Mouse (Mus musculus): ENCODE results near the gene Ascl4.

Ascl4 gene

GRCm38 (mm10) chr10:85969894-85970620 is 42.6 kb downstream of the Ascl4 start:
- no peak for DNase-seq (ENCODE audit: low read depth)

GRCm38 (mm10) chr10:85971826-85972225 is 44.3 kb downstream of the Ascl4 start:
- DNase-seq (ENCODE audit: low read depth): no peak

DNA sequence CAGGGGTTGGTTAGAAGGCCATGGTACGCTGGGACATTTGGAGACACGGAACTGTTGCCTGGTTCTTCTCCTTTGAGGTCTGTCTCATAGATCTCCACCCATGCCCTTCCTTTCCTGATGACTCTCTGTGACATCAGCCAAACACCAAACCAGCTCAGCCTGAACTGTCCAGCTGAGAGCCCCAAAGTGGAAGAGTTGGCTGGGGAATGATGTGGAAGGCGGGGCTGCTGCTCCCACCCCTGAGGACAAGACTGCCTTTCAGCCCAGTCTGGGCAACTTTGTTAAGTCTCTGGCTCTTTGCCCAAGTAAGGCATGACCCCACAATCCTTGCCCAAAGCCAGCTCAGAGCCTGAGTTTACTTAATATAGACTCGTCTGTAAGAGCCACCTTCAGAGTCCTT is 45.4 kb downstream of the Ascl4 start:
- no peak for DNase-seq (ENCODE audit: low read depth)

GRCm38 (mm10) chr10:85989412-85990115 is 62.1 kb downstream of the Ascl4 start:
- no peak for DNase-seq (ENCODE audit: low read depth)

DNA sequence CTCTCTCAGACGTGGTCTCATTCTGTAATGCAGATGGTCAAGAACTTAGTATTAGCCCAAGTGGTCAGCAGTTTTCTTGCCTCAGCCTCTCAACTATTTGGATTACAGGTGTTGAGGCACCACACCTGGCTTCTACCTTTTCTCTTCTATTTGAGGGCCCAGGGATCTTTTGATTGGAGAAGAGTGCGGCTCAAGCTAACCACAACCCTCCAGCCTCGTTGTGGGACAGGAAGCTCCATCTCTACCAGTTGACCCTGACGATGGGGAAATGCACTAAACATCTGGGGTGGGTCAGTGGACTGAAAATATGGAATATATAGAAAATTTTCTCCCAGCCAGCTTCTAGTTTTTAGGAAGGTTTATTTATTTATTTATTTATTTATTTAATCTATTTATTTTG is 64.9 kb downstream of the Ascl4 start:
- no peak for DNase-seq (ENCODE audit: low read depth)

DNA sequence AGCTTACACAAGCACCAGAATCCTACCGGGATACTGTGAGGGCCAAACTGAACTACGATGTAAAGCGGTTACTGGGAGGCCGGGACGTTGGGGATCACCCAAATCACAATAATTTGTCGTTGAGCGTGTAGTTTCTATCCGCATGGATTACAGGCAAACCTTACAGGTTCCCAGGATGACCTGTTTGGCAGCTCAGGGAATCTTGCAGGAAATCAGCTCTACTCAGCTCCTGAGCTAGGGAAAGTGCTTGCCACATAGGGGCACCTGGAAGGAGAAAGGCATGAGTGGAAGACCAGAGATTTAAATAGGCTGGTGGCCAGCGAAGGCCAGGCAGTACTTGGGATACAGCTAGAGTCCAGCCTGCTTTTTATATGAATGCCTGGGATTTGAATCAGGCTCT is 66.4 kb downstream of the Ascl4 start:
- DNase-seq (ENCODE audit: low read depth): no peak

DNA sequence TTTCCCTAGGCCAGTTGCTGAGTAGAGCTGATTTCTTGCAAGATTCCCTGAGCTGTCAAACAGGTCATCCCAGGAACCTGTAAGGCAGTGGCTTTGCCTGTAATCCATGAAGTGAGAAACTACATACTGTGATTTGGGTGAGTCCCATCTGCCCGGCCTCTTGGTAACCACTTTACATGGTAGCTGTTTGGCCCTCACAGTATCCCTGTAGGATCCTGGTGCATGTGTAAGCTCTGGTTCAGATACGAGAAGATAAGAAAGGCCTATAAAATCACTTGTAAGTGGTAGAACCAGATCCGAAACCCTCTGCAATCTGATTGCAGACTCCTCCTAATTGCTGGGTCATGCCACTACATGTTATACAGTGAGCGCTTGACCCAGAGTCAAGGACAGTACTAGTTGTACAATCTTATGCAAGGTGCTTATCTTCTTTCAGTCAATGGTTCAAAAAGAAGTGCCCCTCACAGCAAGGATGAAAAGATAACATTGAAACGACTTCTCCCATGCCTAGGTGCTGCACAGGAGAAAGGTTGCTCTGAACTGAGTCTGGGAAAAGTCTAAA is 67.1 kb downstream of the Ascl4 start:
- no peak for DNase-seq (ENCODE audit: low read depth)
